Mouse (Mus musculus) bone marrow, adult 2 months (tissue): ENCODE results near the gene Golga3.
A peak's percentile ranks its signal among the peaks of the same experiment; 100 is the strongest.

ENCODE experiments used
- CTCF ChIP-seq: fragments of 200-500 bp; IDR thresholded peaks from 2 replicates; pipeline ENCODE4 v1.5.1; 2011; ENCODE audit warnings: low read length, control low read depth; ENCODE audit not compliant: control insufficient read depth, insufficient read depth
- POLR2A ChIP-seq: fragments of 200-500 bp; IDR thresholded peaks from 2 replicates; pipeline ENCODE4 v1.6.1; 2011; ENCODE audit warnings: low read depth, mild to moderate bottlenecking, control low read depth, low read length, borderline replicate concordance; ENCODE audit not compliant: control insufficient read depth

GRCm38 (mm10) chr5:110176362-110177020, at the start of gene Golga3:
- TF ChIP-seq CTCF (no peak), POLR2A (peak; percentile 47)
